Mouse (Mus musculus) bone marrow, adult 2 months (tissue): Measurements from ENCODE around the gene Tmf1.

Experiments used
- CTCF ChIP-seq: fragments of 200-500 bp; IDR thresholded peaks from 2 replicates; pipeline ENCODE4 v1.5.1; 2011; ENCODE audit warnings: low read length, control low read depth; ENCODE audit not compliant: control insufficient read depth, insufficient read depth
- POLR2A ChIP-seq: fragments of 200-500 bp; IDR thresholded peaks from 2 replicates; pipeline ENCODE4 v1.6.1; 2011; ENCODE audit warnings: low read depth, mild to moderate bottlenecking, control low read depth, low read length, borderline replicate concordance; ENCODE audit not compliant: control insufficient read depth

- TF ChIP-seq CTCF (no peak), POLR2A (no peak)
Measured at GRCm38 (mm10) chr6:97204952-97205351, 26.0 kb upstream of the Tmf1 start.
